ENCODE assay signal across 7 mouse cellular contexts in the genomic region with DNA sequence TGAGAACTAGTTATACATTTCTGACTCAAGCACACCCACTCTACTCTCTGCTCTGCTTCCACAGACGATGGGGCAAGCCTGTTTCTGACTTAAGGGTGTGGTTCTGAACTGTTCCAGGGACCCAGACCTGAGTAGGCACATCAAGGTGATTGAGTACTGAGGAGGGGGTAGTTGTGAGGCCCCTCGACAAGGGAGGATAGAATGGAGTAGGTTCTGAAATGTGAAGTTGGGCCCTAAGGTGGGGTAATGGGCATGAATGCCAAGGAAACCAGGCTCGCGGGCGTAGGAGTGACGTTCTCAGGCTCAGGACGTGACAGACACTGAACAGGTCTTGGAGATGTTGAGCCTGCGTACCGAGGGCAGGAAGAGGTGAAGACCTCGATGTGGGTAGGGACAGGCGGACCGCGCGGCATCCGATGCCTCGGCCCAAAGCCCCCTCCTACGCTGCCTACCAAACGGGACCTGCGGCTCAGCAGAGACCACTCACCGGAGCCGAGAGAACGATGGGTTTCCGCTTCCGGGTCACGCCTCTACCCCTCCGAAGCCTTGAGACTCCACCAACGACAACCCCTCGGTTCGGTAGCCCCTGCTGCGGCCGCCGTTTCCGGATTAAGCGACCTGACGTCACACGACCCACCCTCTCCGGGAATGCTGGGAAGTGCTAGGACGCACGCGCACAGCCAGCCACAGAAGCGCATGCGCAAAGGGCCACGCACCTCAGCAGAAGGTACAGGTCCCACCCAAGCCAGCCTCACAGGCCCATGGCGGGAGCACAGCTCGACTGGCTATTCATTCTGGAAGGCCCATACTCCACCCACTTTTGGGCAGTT. TPM values are rescaled to one million over a fixed set of nuclear protein-coding genes. Genes with fewer than 3 reads are reported as not detected.
DNase-seq lines count a peak whose midpoint lies in the region; ATAC-seq lines count a peak whose summit lies in the region.

A gene (minus strand): TSS at position 660 of the 830 bp plus-strand sequence.

- no peaks in the 10 kb centered on the region for H3K27me3 ChIP-seq in intestine, embryonic 15.5 days (replicated peaks)
- no peaks in the 10 kb centered on the region for H3K27me3 ChIP-seq in midbrain, embryonic 10.5 days (ENCODE audit: low read depth, poor library complexity, severe bottlenecking)

- H3K9me3 ChIP-seq in intestine, embryonic 15.5 days = no peaks in the 10 kb centered on the region
- no peaks in the 10 kb centered on the region for H3K9me3 ChIP-seq in midbrain, embryonic 10.5 days (replicated peaks)

- peak within 1 kb of the TSS; percentile 93 for H3K27ac ChIP-seq in intestine, embryonic 15.5 days
- H3K27ac ChIP-seq in midbrain, embryonic 10.5 days (replicated peaks) = peak within 1 kb of the TSS; percentile 89

- peaks cover 41% of the 10 kb centered on the region for H3K36me3 ChIP-seq in intestine, embryonic 15.5 days
- peaks cover 62% of the 10 kb centered on the region for H3K36me3 ChIP-seq in midbrain, embryonic 10.5 days

- H3K9ac ChIP-seq in intestine, embryonic 15.5 days = peak within 1 kb of the TSS; percentile 81

- under 1% methylated on average over 45 of the region's 45 CpGs for WGBS in intestine, embryonic 15.5 days
- 2% methylated on average over 45 of the region's 45 CpGs for WGBS in midbrain, embryonic 10.5 days

- ATAC-seq in intestine, embryonic 15.5 days = peak; percentile 80

- H3K4me3 ChIP-seq in intestine, embryonic 15.5 days (replicated peaks) = peak within 1 kb of the TSS; percentile 64
- peak within 1 kb of the TSS; percentile 77 for H3K4me3 ChIP-seq in midbrain, embryonic 10.5 days

- H3K4me2 ChIP-seq in intestine, embryonic 15.5 days (replicated peaks) = peak within 1 kb of the TSS; percentile 84

- peaks cover 31% of the 10 kb centered on the region for H3K4me1 ChIP-seq in intestine, embryonic 15.5 days (replicated peaks)
- H3K4me1 ChIP-seq in midbrain, embryonic 10.5 days = peaks cover 58% of the 10 kb centered on the region

- intact Hi-C loops in gastrocnemius, postnatal 36 days (cut with DNase I) = no loop called here
- intact Hi-C loops in left cerebral cortex, postnatal 25 days (cut with DNase I) = loop anchor here (1.0 to 10.0 kb wide), 2 partner anchors 9 to 550 kb away; no protein-coding TSS in a partner anchor

- DNase-seq in adrenal gland, adult 18-20 months (ENCODE audit: low spot score in 2 of 2) = peak; percentile 96 to 97
- DNase-seq in embryo, embryonic 11 days = peak; percentile 98
- DNase-seq in gastrocnemius, postnatal 36 days = peak; percentile 95 to 96
- peak; percentile 98 to 99 for DNase-seq in left cerebral cortex, postnatal 25 days (ENCODE audit: low spot score in 2 of 2)
- peak; percentile 99 for DNase-seq in midbrain, embryonic 10.5 days (ENCODE audit: low spot score)
- DNase-seq in right cerebral cortex, postnatal 4 days = peak; percentile 98

RNA-seq across cellular contexts. Expression of the gene that starts here (rescaled TPM):
- total RNA-seq in adrenal gland, adult 18-20 months (2021) = 100 to 1,000 TPM; 210 to 213 TPM
- 10 to 100 TPM; 68.7 to 83.7 TPM for total RNA-seq in gastrocnemius, postnatal 36 days (2021)
- 162 and 177 TPM in 2 replicates for polyA plus RNA-seq in intestine, embryonic 15.5 days (2015; fragmentation: Nextera tagmentation; extraction: Ambion mirVana)
- 100 to 1,000 TPM; 127 to 131 TPM for total RNA-seq in left cerebral cortex, postnatal 25 days (2021)
- 113 and 133 TPM in 2 replicates for polyA plus RNA-seq in midbrain, embryonic 10.5 days (2016; fragmentation: Nextera tagmentation; extraction: Ambion mirVana)

Comparison
In these comparisons a context has a peak if more than half of its experiments do, and no peak if none do; other contexts are left out.
1. Peak in every context shown above with its lines: DNase-seq, ATAC-seq, H3K4me3 ChIP-seq and H3K27ac ChIP-seq.